Mouse (Mus musculus): ENCODE measurements around the gene Lrrc56. TPM values are rescaled to one million over a fixed set of nuclear protein-coding genes. Genes with fewer than 3 reads are reported as not detected.

The Lrrc56 gene
- polyA plus RNA-seq (2014; fragmentation: Nextera tagmentation; extraction: Ambion mirVana): 4.4 and 6.7 TPM in 2 replicates

- Histone ChIP-seq H3K9me3 (ENCODE audit: control insufficient read depth, low read length) (no peaks in the 10 kb centered on the region), H3K36me3 (ENCODE audit: control insufficient read depth, insufficient read depth, low read length) (peaks cover 31% of the 10 kb centered on the region), H3K4me3 (ENCODE audit: low read depth, low read length) (peak within 1 kb of the TSS; percentile 94), H3K4me1 (ENCODE audit: control insufficient read depth, insufficient read depth, low read length) (peaks cover 9% of the 10 kb centered on the region), H3K27ac (ENCODE audit: low read depth, low read length) (peak within 1 kb of the TSS; percentile 75), H3K4me2 (ENCODE audit: low read depth, low read length) (peak within 1 kb of the TSS; percentile 98), H3K9ac (replicated peaks; ENCODE audit: low read depth, low read length) (peak within 1 kb of the TSS; percentile 92), H3K27me3 (ENCODE audit: control insufficient read depth, insufficient read depth, low read length) (no peaks in the 10 kb centered on the region)
- peak; percentile 94 for ATAC-seq (ENCODE audit: low read depth)
- 0% methylated on average over 39 of the region's 39 CpGs for WGBS
Measured at GRCm38 (mm10) chr7:141193948-141194347, at the start of gene Lrrc56, which contains the start of gene Hras. Lrrc56 (plus strand) TSS chr7:141194157. Hras (minus strand) TSS chr7:141194005.

GRCm38 (mm10) chr7:141144650-141145049, 49.3 kb upstream of the Lrrc56 start:
- no peaks in the 10 kb centered on the region for H3K27me3 ChIP-seq (ENCODE audit: control insufficient read depth, insufficient read depth, low read length)
- H3K4me1 ChIP-seq (ENCODE audit: control insufficient read depth, insufficient read depth, low read length): no peaks in the 10 kb centered on the region
- H3K27ac ChIP-seq (ENCODE audit: low read depth, low read length): no peak overlapping the region
- H3K9me3 ChIP-seq (ENCODE audit: control insufficient read depth, low read length): no peaks in the 10 kb centered on the region
- no peak overlapping the region for H3K4me3 ChIP-seq (ENCODE audit: low read depth, low read length)
- no peak overlapping the region for H3K4me2 ChIP-seq (ENCODE audit: low read depth, low read length)
- H3K36me3 ChIP-seq (ENCODE audit: control insufficient read depth, insufficient read depth, low read length): peaks cover 12% of the 10 kb centered on the region; the same call in 1 of the 2 replicates
- ATAC-seq (ENCODE audit: low read depth): no peak
- no peak overlapping the region for H3K9ac ChIP-seq (replicated peaks; ENCODE audit: low read depth, low read length)
- WGBS: 90% methylated on average over 3 of the region's 3 CpGs

- H3K4me2 ChIP-seq (ENCODE audit: low read depth, low read length): no peak overlapping the region
- H3K4me1 ChIP-seq (ENCODE audit: control insufficient read depth, insufficient read depth, low read length): no peaks in the 10 kb centered on the region
- no peak overlapping the region for H3K4me3 ChIP-seq (ENCODE audit: low read depth, low read length)
- ATAC-seq (ENCODE audit: low read depth): no peak
- no peak overlapping the region for H3K9ac ChIP-seq (replicated peaks; ENCODE audit: low read depth, low read length)
- H3K27ac ChIP-seq (ENCODE audit: low read depth, low read length): no peak overlapping the region
- H3K36me3 ChIP-seq (ENCODE audit: control insufficient read depth, insufficient read depth, low read length): peaks cover 10% of the 10 kb centered on the region; the same call in 1 of the 2 replicates
- no peaks in the 10 kb centered on the region for H3K9me3 ChIP-seq (ENCODE audit: control insufficient read depth, low read length)
- 76% methylated on average over 1 of the region's 1 CpGs for WGBS
- H3K27me3 ChIP-seq (ENCODE audit: control insufficient read depth, insufficient read depth, low read length): no peaks in the 10 kb centered on the region
Measured at GRCm38 (mm10) chr7:141145403-141145802, 48.6 kb upstream of the Lrrc56 start.

GRCm38 (mm10) chr7:141146043-141146595, 47.8 kb upstream of the Lrrc56 start:
- Histone ChIP-seq H3K36me3 (ENCODE audit: control insufficient read depth, insufficient read depth, low read length) (peaks cover 10% of the 10 kb centered on the region; the same call in 1 of the 2 replicates), H3K9me3 (ENCODE audit: control insufficient read depth, low read length) (no peaks in the 10 kb centered on the region), H3K9ac (replicated peaks; ENCODE audit: low read depth, low read length) (no peak overlapping the region), H3K27ac (ENCODE audit: low read depth, low read length) (no peak overlapping the region), H3K4me3 (ENCODE audit: low read depth, low read length) (no peak overlapping the region), H3K4me1 (ENCODE audit: control insufficient read depth, insufficient read depth, low read length) (no peaks in the 10 kb centered on the region), H3K4me2 (ENCODE audit: low read depth, low read length) (no peak overlapping the region), H3K27me3 (ENCODE audit: control insufficient read depth, insufficient read depth, low read length) (no peaks in the 10 kb centered on the region)
- WGBS: 96% methylated on average over 12 of the region's 12 CpGs
- ATAC-seq (ENCODE audit: low read depth): no peak

- 75% methylated on average over 6 of the region's 6 CpGs for WGBS
- H3K36me3 ChIP-seq (ENCODE audit: control insufficient read depth, insufficient read depth, low read length): peaks cover 14% of the 10 kb centered on the region
- ATAC-seq (ENCODE audit: low read depth): no peak
- no peak overlapping the region for H3K4me3 ChIP-seq (ENCODE audit: low read depth, low read length)
- no peaks in the 10 kb centered on the region for H3K4me1 ChIP-seq (ENCODE audit: control insufficient read depth, insufficient read depth, low read length)
- no peak overlapping the region for H3K4me2 ChIP-seq (ENCODE audit: low read depth, low read length)
- no peaks in the 10 kb centered on the region for H3K9me3 ChIP-seq (ENCODE audit: control insufficient read depth, low read length)
- H3K9ac ChIP-seq (replicated peaks; ENCODE audit: low read depth, low read length): no peak overlapping the region
- no peaks in the 10 kb centered on the region for H3K27me3 ChIP-seq (ENCODE audit: control insufficient read depth, insufficient read depth, low read length)
- H3K27ac ChIP-seq (ENCODE audit: low read depth, low read length): no peak overlapping the region
Measured at GRCm38 (mm10) chr7:141147044-141147443, 46.9 kb upstream of the Lrrc56 start.

- Histone ChIP-seq H3K27me3 (ENCODE audit: control insufficient read depth, insufficient read depth, low read length) (no peaks in the 10 kb centered on the region), H3K4me1 (ENCODE audit: control insufficient read depth, insufficient read depth, low read length) (no peaks in the 10 kb centered on the region), H3K36me3 (ENCODE audit: control insufficient read depth, insufficient read depth, low read length) (peaks cover 20% of the 10 kb centered on the region), H3K9ac (replicated peaks; ENCODE audit: low read depth, low read length) (no peak overlapping the region), H3K27ac (ENCODE audit: low read depth, low read length) (no peak overlapping the region), H3K9me3 (ENCODE audit: control insufficient read depth, low read length) (no peaks in the 10 kb centered on the region), H3K4me2 (ENCODE audit: low read depth, low read length) (no peak overlapping the region), H3K4me3 (ENCODE audit: low read depth, low read length) (no peak overlapping the region)
- no peak for ATAC-seq (ENCODE audit: low read depth)
- 84% methylated on average over 4 of the region's 4 CpGs for whole genome bisulfite sequencing
Measured at GRCm38 (mm10) chr7:141148639-141149038, 45.3 kb upstream of the Lrrc56 start.

GRCm38 (mm10) chr7:141155362-141155761, 38.6 kb upstream of the Lrrc56 start:
- no peak overlapping the region for H3K4me3 ChIP-seq (ENCODE audit: low read depth, low read length)
- H3K4me2 ChIP-seq (ENCODE audit: low read depth, low read length): no peak overlapping the region
- no peak overlapping the region for H3K27ac ChIP-seq (ENCODE audit: low read depth, low read length)
- ATAC-seq (ENCODE audit: low read depth): no peak
- no peak overlapping the region for H3K9ac ChIP-seq (replicated peaks; ENCODE audit: low read depth, low read length)
- peaks cover 30% of the 10 kb centered on the region for H3K36me3 ChIP-seq (ENCODE audit: control insufficient read depth, insufficient read depth, low read length)
- H3K9me3 ChIP-seq (ENCODE audit: control insufficient read depth, low read length): no peaks in the 10 kb centered on the region
- no peaks in the 10 kb centered on the region for H3K27me3 ChIP-seq (ENCODE audit: control insufficient read depth, insufficient read depth, low read length)
- 86% methylated on average over 9 of the region's 9 CpGs for WGBS
- H3K4me1 ChIP-seq (ENCODE audit: control insufficient read depth, insufficient read depth, low read length): no peaks in the 10 kb centered on the region

GRCm38 (mm10) chr7:141164397-141164796, 29.6 kb upstream of the Lrrc56 start:
- peaks cover 21% of the 10 kb centered on the region; the same call in 1 of the 2 replicates for H3K36me3 ChIP-seq (ENCODE audit: control insufficient read depth, insufficient read depth, low read length)
- H3K9me3 ChIP-seq (ENCODE audit: control insufficient read depth, low read length): no peaks in the 10 kb centered on the region
- no peaks in the 10 kb centered on the region for H3K4me1 ChIP-seq (ENCODE audit: control insufficient read depth, insufficient read depth, low read length)
- no peak overlapping the region for H3K4me2 ChIP-seq (ENCODE audit: low read depth, low read length)
- H3K27me3 ChIP-seq (ENCODE audit: control insufficient read depth, insufficient read depth, low read length): no peaks in the 10 kb centered on the region
- H3K9ac ChIP-seq (replicated peaks; ENCODE audit: low read depth, low read length): no peak overlapping the region
- no peak overlapping the region for H3K4me3 ChIP-seq (ENCODE audit: low read depth, low read length)
- 92% methylated on average over 7 of the region's 7 CpGs for WGBS
- H3K27ac ChIP-seq (ENCODE audit: low read depth, low read length): no peak overlapping the region
- no peak for ATAC-seq (ENCODE audit: low read depth)

GRCm38 (mm10) chr7:141164850-141165249, 29.1 kb upstream of the Lrrc56 start:
- Histone ChIP-seq H3K9me3 (ENCODE audit: control insufficient read depth, low read length) (no peaks in the 10 kb centered on the region), H3K4me3 (ENCODE audit: low read depth, low read length) (no peak overlapping the region), H3K36me3 (ENCODE audit: control insufficient read depth, insufficient read depth, low read length) (peaks cover 21% of the 10 kb centered on the region; the same call in 1 of the 2 replicates), H3K9ac (replicated peaks; ENCODE audit: low read depth, low read length) (no peak overlapping the region), H3K4me2 (ENCODE audit: low read depth, low read length) (no peak overlapping the region), H3K4me1 (ENCODE audit: control insufficient read depth, insufficient read depth, low read length) (no peaks in the 10 kb centered on the region), H3K27me3 (ENCODE audit: control insufficient read depth, insufficient read depth, low read length) (no peaks in the 10 kb centered on the region), H3K27ac (ENCODE audit: low read depth, low read length) (no peak overlapping the region)
- 91% methylated on average over 6 of the region's 6 CpGs for WGBS
- ATAC-seq (ENCODE audit: low read depth): no peak

Measured in neural tube, embryonic 14.5 days (tissue).